Mouse (Mus musculus) hindbrain, postnatal 0 days (tissue): ENCODE measurements around the gene Megf8. TPM values are rescaled to one million over a fixed set of nuclear protein-coding genes. Genes with fewer than 3 reads are reported as not detected.

Source experiments
- ATAC-seq: fragments of 200-750 bp; cut with Nextera tagmentation; 2 replicates; pipeline ENCODE4 v1.8.0; 2017; ENCODE audit warnings: mild to moderate bottlenecking, moderate TSS enrichment, moderate library complexity
- DNase-seq: peaks from one replicate; pipeline ENCODE4 v3.0.0-alpha.2; 2015; ENCODE audit warnings: low spot score
- H3K27ac ChIP-seq: fragments of 300-500 bp; sonication (generic); 2 replicates; pipeline ENCODE4 v1.5.1; 2014; ENCODE audit warnings: mild to moderate bottlenecking
- H3K27me3 ChIP-seq: fragments of 300-500 bp; sonication (generic); 2 replicates; pipeline ENCODE4 v1.6.1; 2014; ENCODE audit warnings: low read length, mixed read lengths; ENCODE audit not compliant: insufficient read depth
- H3K36me3 ChIP-seq: fragments of 300-500 bp; sonication (generic); 2 replicates; pipeline ENCODE4 v1.6.1; 2014; ENCODE audit warnings: low read length, mixed read lengths; ENCODE audit not compliant: insufficient read depth
- H3K4me1 ChIP-seq: fragments of 300-500 bp; sonication (generic); 2 replicates; pipeline ENCODE4 v1.6.1; 2014; ENCODE audit warnings: antibody characterized with exemption, low read length, mixed read lengths; ENCODE audit not compliant: insufficient read depth
- H3K4me2 ChIP-seq: fragments of 300-500 bp; sonication (generic); 2 replicates; pipeline ENCODE4 v1.6.1; 2014; ENCODE audit warnings: low read depth, mild to moderate bottlenecking, low read length, moderate library complexity, mixed read lengths
- H3K4me3 ChIP-seq: fragments of 300-500 bp; sonication (generic); 2 replicates; pipeline ENCODE4 v1.5.1; 2014; ENCODE audit warnings: low read length
- H3K9ac ChIP-seq: fragments of 300-500 bp; sonication (generic); replicated peaks from 2 replicates; pipeline ENCODE4 v1.6.1; 2014; ENCODE audit warnings: mild to moderate bottlenecking, low read length, moderate library complexity, mixed read lengths
- H3K9me3 ChIP-seq: fragments of 300-500 bp; sonication (generic); 2 replicates; pipeline ENCODE4 v1.6.1; 2016; ENCODE audit warnings: low read length, mixed read lengths
- CTCF ChIP-seq: IDR thresholded peaks from 2 replicates; pipeline ENCODE4 v1.5.1; 2016; ENCODE audit warnings: antibody characterized with exemption, control low read depth, low read depth
- WGBS: fragments of 180-500 bp; shearing (Covaris S2); extraction: QIAGEN DNeasy Blood & Tissue Kit; methylation state at CpG from one replicate; pipeline ENCODE4 v1.1.7; 2014; 5-methylcytosine and 5-hydroxymethylcytosine counted together
- polyA plus RNA-seq: library from polyadenylated mRNA; unstranded; fragments of >200 nt; fragmentation: Nextera tagmentation; extraction: Ambion mirVana; gene quantifications from 2 replicates; pipeline ENCODE4 v1.2.1, GENCODE M21; 2015
- total RNA-seq: library from RNA; depleted of rRNA; stranded (reverse); fragments of >200 nt; gene quantifications from 2 replicates; pipeline ENCODE4 v1.2.3, GENCODE M21; 2014

Megf8 gene
- total and polyA plus RNA-seq, 2 experiments from 2014 or later: 14.8 to 105 TPM

DNA sequence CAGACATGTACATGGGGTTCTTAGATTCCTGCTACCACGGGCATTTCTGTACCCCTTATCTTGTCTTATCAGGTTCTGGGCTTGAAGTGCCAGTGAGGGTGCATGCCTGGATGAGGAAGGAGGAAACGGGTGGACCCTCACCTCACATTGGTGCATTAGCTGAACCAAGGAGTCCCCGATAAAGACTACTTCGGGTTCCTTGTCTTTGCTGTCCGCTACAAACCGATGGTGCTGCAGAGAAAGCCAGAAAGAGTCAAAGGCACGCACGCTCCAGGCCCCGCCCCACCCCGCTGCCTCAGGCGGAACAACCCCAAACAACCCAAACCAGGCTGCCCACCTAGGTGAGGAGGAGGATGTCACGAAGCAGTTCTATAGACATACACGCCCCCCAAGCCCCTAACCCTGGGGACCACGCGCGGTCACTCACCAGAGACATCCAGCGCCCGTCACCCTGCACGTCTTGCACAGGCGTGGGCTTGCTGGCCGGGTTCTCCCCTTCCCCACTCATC is 20.0 kb upstream of the Megf8 start:
- peak; percentile 51 for DNase-seq
- peaks cover 26% of the 10 kb centered on the region for H3K36me3 ChIP-seq
- peak overlapping the region; percentile 70 for H3K4me2 ChIP-seq
- peak; percentile 19 for ATAC-seq
- TF ChIP-seq CTCF: no peak
- H3K27me3 ChIP-seq: no peaks in the 10 kb centered on the region
- WGBS: 2% methylated on average over 21 of the region's 21 CpGs
- H3K9ac ChIP-seq: peak overlapping the region; percentile 76
- no peaks in the 10 kb centered on the region for H3K9me3 ChIP-seq
- peaks cover 11% of the 10 kb centered on the region; the same call in 1 of the 2 replicates for H3K4me1 ChIP-seq
- H3K4me3 ChIP-seq: peak overlapping the region; percentile 65
- peak overlapping the region; percentile 94 for H3K27ac ChIP-seq

DNA sequence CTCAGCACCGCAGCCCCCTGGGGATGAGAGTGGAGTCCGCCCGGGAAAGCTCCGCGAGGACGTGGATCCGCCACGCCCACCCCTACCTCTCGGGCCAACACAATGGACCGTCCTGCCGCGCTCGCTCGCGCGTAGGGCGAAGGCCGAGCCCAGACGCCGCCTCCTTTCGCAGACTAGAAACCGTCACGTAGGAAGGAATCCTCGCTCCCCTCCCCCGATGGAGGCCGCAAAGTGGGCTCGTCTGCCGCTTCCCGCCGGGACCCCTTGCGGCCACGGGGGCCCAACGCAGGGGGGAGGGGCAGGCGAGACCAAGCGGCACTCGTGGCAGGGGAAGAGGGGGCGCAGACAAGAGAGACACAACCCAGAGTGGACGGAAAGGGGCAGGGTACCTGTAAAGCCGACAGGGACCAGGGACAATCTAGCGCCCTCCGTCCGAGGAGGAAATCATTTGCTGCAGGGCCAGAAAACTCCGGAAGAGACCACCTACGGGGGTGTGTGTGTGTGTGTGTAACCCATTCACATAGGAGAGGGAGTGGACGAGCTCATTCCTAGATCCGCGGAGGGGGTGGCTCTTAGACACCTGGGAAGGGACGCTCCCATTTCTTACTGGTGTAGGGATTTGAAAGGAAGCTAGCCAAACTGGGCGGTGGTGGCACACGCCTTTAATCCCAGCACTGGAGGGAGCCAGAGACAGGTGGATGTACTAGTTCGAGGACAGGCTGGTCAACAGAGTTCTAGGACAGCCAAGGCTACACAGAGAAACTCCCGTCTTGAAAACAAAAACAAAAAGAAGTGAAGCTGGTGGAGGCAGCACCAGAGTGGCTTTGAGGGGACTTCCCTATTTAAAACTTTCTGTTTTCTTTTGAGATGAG is 19.3 kb upstream of the Megf8 start, which contains the start of gene Pafah1b3:
TSS of gene Pafah1b3 (minus strand) at position 533 of the 872 bp plus-strand sequence.
- H3K9me3 ChIP-seq: no peaks in the 10 kb centered on the region
- peaks cover 11% of the 10 kb centered on the region; the same call in 1 of the 2 replicates for H3K4me1 ChIP-seq
- DNase-seq (peak; percentile 97), ATAC-seq (peak; percentile 93)
- peak within 1 kb of the TSS; percentile 94 for H3K27ac ChIP-seq
- H3K9ac ChIP-seq: peak within 1 kb of the TSS; percentile 76
- H3K4me2 ChIP-seq: peak within 1 kb of the TSS; percentile 70
- peaks cover 21% of the 10 kb centered on the region; the same call in 1 of the 2 replicates for H3K36me3 ChIP-seq
- under 1% methylated on average over 52 of the region's 52 CpGs for WGBS
- H3K4me3 ChIP-seq: peak within 1 kb of the TSS; percentile 65
- H3K27me3 ChIP-seq: no peaks in the 10 kb centered on the region
- TF ChIP-seq CTCF: peak; percentile 62

DNA sequence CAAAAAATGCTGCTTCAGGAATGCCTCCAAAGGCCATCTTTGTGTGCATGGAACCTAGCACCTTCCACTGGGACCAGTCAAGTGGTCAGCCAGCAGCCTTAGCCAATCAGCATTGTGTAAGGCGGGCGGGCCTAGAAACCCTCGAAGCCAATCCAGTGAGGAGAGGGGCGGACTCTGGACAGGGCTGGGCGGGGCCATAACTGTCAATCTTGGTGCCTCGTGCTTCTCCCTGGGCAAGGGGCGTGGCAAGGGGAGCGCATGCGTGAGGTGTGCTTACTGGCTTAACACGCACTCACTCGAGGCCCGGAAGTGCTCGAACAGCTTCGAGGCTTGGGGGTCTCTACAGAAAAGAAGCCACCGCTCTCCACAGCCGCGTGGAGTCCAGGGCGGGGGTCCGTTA is 15.9 kb upstream of the Megf8 start, which contains the start of gene Prr19:
TSS of gene Prr19 (plus strand) at position 349 of the 400 bp plus-strand sequence.
- WGBS: 55% methylated on average over 19 of the region's 19 CpGs
- peaks cover 7% of the 10 kb centered on the region; the same call in 1 of the 2 replicates for H3K4me1 ChIP-seq
- H3K27ac ChIP-seq: no peak within 1 kb of the TSS
- H3K4me2 ChIP-seq: 0 out of 2 replicates have a peak within 1 kb of the TSS, but pooled peaks have one; percentile 21
- H3K9me3 ChIP-seq: no peaks in the 10 kb centered on the region
- peak; percentile 62 for ATAC-seq
- no peak within 1 kb of the TSS for H3K4me3 ChIP-seq
- TF ChIP-seq CTCF: no peak
- no peaks in the 10 kb centered on the region for H3K27me3 ChIP-seq
- no peaks in the 10 kb centered on the region for H3K36me3 ChIP-seq
- peak; percentile 78 for DNase-seq
- no peak within 1 kb of the TSS for H3K9ac ChIP-seq

DNA sequence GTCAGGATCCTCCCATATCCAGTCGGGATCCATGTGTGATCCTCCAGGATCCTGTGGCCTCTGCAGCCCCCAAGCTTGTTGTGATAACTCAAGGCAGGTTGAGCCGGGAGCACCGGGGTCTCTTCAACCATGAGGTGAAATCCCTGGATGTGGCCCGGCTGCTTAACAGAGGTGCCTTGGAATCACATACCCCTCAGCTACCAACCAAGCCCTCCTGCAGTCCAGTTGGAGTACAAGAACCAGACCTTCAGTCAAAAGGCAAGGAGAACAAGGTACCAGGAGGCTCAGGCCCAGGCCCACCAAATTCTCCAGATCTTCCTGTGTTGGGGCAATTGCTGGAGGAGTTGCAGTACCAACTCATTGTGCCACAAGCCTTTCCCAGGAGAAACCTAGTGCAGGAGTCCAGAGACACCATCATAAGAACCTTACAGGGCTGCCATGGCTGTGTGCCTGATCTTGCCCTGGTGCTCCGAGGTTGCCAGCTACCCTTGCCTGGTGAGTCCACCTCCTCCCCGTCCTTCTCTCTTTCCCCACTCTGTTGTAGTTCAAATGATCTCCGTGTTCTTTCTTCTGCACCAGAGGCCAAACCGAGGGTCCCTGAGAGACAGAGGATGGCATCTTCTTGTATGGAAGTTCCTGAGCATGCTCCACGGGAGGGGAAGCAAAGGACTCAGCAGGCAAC is 13.8 kb upstream of the Megf8 start:
- Histone ChIP-seq H3K4me3 (no peak overlapping the region), H3K4me2 (no peak overlapping the region), H3K4me1 (no peaks in the 10 kb centered on the region), H3K9ac (no peak overlapping the region), H3K27me3 (no peaks in the 10 kb centered on the region), H3K27ac (no peak overlapping the region), H3K9me3 (no peaks in the 10 kb centered on the region), H3K36me3 (no peaks in the 10 kb centered on the region)
- DNase-seq: no peak
- ATAC-seq: no peak
- TF ChIP-seq CTCF: no peak
- WGBS: 71% methylated on average over 9 of the region's 9 CpGs

DNA sequence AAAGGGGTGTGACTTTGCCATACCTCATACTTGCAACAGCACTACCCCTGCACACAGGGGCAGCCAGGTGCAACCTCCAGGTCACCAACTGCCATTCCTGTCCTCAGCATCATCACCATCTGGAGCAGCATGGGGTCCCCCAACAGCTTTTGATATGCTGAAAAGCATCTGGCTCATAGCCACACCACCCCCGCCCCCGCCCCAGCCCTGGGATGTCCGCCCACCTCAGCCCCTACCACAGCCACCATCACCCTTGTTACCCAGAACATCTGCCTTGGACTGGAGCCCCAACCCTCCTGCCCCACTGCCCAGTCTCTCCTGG is 13.3 kb upstream of the Megf8 start:
- TF ChIP-seq CTCF: no peak
- H3K36me3 ChIP-seq: 0 out of 2 replicates have a peak, but pooled peaks cover under 1% of the 10 kb centered on the region
- H3K9me3 ChIP-seq: no peaks in the 10 kb centered on the region
- H3K9ac ChIP-seq: no peak overlapping the region
- H3K4me3 ChIP-seq: no peak overlapping the region
- 89% methylated on average over 3 of the region's 3 CpGs for WGBS
- DNase-seq (no peak), ATAC-seq (no peak)
- H3K4me1 ChIP-seq: no peaks in the 10 kb centered on the region
- H3K27me3 ChIP-seq: no peaks in the 10 kb centered on the region
- no peak overlapping the region for H3K4me2 ChIP-seq
- H3K27ac ChIP-seq: no peak overlapping the region

DNA sequence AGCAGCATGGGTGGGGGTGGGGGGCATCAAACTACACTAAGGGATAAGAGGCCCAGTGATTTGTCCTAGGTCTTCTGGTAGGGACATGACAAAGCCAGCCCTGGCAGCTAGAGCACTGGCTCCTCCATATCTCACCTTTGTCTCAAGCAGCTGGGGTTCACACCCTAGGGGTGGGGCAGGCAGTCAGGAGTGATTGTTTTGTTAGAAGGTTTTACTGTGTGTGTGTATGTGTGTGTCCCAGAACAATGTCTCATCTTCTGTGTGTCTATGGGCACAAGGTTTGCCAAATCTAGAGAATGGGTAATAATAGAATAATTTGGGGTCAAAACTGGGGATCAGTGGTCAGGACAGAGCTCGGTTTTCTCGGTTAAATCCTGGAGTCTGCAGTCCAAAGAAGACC is 11.5 kb upstream of the Megf8 start:
- ATAC-seq (peak; percentile 4; the same call in 1 of the 2 replicates), DNase-seq (no peak)
- Histone ChIP-seq H3K27ac (peak overlapping the region; percentile 90), H3K4me1 (no peaks in the 10 kb centered on the region), H3K9me3 (no peaks in the 10 kb centered on the region), H3K4me2 (peak overlapping the region; percentile 88), H3K27me3 (no peaks in the 10 kb centered on the region), H3K4me3 (peak overlapping the region; percentile 78), H3K36me3 (0 out of 2 replicates have a peak, but pooled peaks cover 3% of the 10 kb centered on the region), H3K9ac (peak overlapping the region; percentile 87)
- 2% methylated on average over 2 of the region's 2 CpGs for WGBS
- no peak for TF ChIP-seq CTCF
